Mouse (Mus musculus) brain, embryonic 14.5 days (tissue): ENCODE results near the gene Calm1.

ENCODE experiments used
- CTCF ChIP-seq: fragments of 200-500 bp; IDR thresholded peaks from 2 replicates; pipeline ENCODE4 v1.5.1; 2012; ENCODE audit warnings: inconsistent platforms, mild to moderate bottlenecking, moderate library complexity, borderline replicate concordance; ENCODE audit not compliant: insufficient read depth, insufficient read length; ENCODE audit errors: extremely low read depth
- POLR2A ChIP-seq: fragments of 200-500 bp; IDR thresholded peaks from 2 replicates; pipeline ENCODE4 v1.6.1; 2012; ENCODE audit warnings: mild to moderate bottlenecking, inconsistent platforms, borderline replicate concordance; ENCODE audit not compliant: poor library complexity, insufficient read depth, insufficient read length, severe bottlenecking; ENCODE audit errors: extremely low read depth

DNA sequence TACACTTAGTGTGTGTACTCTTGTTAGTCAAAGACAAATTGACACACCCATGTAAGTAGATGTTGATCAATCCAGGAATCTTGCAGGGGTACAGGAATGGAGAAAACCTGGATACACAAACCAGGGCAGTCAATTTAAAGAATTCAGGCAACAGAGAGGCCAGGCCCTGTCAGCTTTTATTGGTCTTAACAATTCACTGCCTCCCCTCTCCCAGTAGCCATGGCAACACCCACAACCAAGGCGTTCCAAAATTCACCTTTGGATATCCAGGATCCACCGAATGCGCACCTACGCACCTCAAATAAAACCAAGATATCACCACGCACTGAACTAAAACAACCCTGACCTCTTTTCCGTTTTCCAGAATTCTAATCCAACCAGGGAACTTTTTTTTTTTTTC lies 12.9 kb upstream of the Calm1 start:
- no peak for TF ChIP-seq POLR2A
- TF ChIP-seq CTCF: no peak
